Mouse (Mus musculus) CD4-positive, CD25-positive, alpha-beta regulatory T cell, adult 2 months (primary cell): Measurements from ENCODE around the gene Gm11084.
A peak's percentile ranks its signal among the peaks of the same experiment; 100 is the strongest.
"Not testable (repeated sequence)": the region's sequence is repeated elsewhere in the genome, so short reads cannot be mapped to it uniquely, and the experiment has no call there.

Experiments used
- DNase-seq: peaks from one replicate; pipeline ENCODE4 v3.0.0-alpha.2; 2012; ENCODE audit warnings: low read depth, low spot score

Gm11084 gene

GRCm38 (mm10) chr2:72986616-72987015 lies at the start of gene Gm11084:
Gene Gm11084 (minus strand): TSS chr2:72986716.
- no peak for DNase-seq

- no peak for DNase-seq
These were observed 44.8 kb upstream of the Gm11084 start for GRCm38 (mm10) chr2:73031061-73032055.

- no peak for DNase-seq
These were observed 43.3 kb upstream of the Gm11084 start for GRCm38 (mm10) chr2:73029846-73030245.

- no peak for DNase-seq
These were observed 41.5 kb upstream of the Gm11084 start for GRCm38 (mm10) chr2:73028019-73028418.

- no peak for DNase-seq
These were observed 40.6 kb upstream of the Gm11084 start for GRCm38 (mm10) chr2:73027126-73027525.

GRCm38 (mm10) chr2:73023803-73024202 lies 37.3 kb upstream of the Gm11084 start:
- peak; percentile 12 for DNase-seq

- DNase-seq, result no peak
These were observed 34.5 kb upstream of the Gm11084 start for GRCm38 (mm10) chr2:73021046-73021445.

GRCm38 (mm10) chr2:73019371-73020146 lies 33.0 kb upstream of the Gm11084 start:
- DNase-seq, result no peak

GRCm38 (mm10) chr2:73014063-73014462 lies 27.5 kb upstream of the Gm11084 start:
- not testable (repeated sequence) for DNase-seq

- peak; percentile 47 for DNase-seq
These were observed 26.1 kb upstream of the Gm11084 start for GRCm38 (mm10) chr2:73012636-73013035.

- no peak for DNase-seq
These were observed 21.0 kb upstream of the Gm11084 start for GRCm38 (mm10) chr2:73007472-73007871.

- no peak for DNase-seq
These were observed 19.3 kb upstream of the Gm11084 start for GRCm38 (mm10) chr2:73005611-73006515.

GRCm38 (mm10) chr2:73003751-73004717 lies 17.5 kb upstream of the Gm11084 start:
- DNase-seq, result peak; percentile 49

GRCm38 (mm10) chr2:73003049-73003448 lies 16.5 kb upstream of the Gm11084 start:
- peak; percentile 79 for DNase-seq

GRCm38 (mm10) chr2:73002451-73002850 lies 15.9 kb upstream of the Gm11084 start:
- peak; percentile 41 for DNase-seq

GRCm38 (mm10) chr2:73001994-73002393 lies 15.5 kb upstream of the Gm11084 start:
- no peak for DNase-seq

GRCm38 (mm10) chr2:73000194-73000593 lies 13.7 kb upstream of the Gm11084 start:
- DNase-seq, result no peak

GRCm38 (mm10) chr2:72997586-72997985 lies 11.1 kb upstream of the Gm11084 start:
- DNase-seq, result no peak

GRCm38 (mm10) chr2:72996808-72997378 lies 10.4 kb upstream of the Gm11084 start:
- DNase-seq, result peak; percentile 91
